Mouse (Mus musculus) lung, adult 2 months (tissue): Measurements from ENCODE around the gene Prnd. TPM values are rescaled to one million over a fixed set of nuclear protein-coding genes. Genes with fewer than 3 reads are reported as not detected.

Experiments used
- DNase-seq: peaks from one replicate; pipeline ENCODE4 v3.0.0; 2022
- H3K4me1 ChIP-seq: fragments of 200-500 bp; 2 replicates; pipeline ENCODE4 v1.6.1; 2011; ENCODE audit warnings: low read length; ENCODE audit not compliant: control insufficient read depth, insufficient read depth
- H3K4me3 ChIP-seq: fragments of 200-500 bp; replicated peaks from 2 replicates; pipeline ENCODE3; 2011; ENCODE audit warnings: low read depth, mild to moderate bottlenecking, control low read depth, low read length; ENCODE audit errors: extremely low read depth
- CTCF ChIP-seq: fragments of 200-500 bp; IDR thresholded peaks from 2 replicates; pipeline ENCODE4 v1.5.1; 2011; ENCODE audit warnings: mild to moderate bottlenecking, low read length, control low read depth; ENCODE audit not compliant: insufficient read depth
- POLR2A ChIP-seq: fragments of 200-500 bp; IDR thresholded peaks from 2 replicates; pipeline ENCODE4 v1.6.1; 2011; ENCODE audit warnings: low read depth, mild to moderate bottlenecking, control low read depth, low read length, borderline replicate concordance; ENCODE audit errors: extremely low read depth
- WGBS: fragments of 180-500 bp; shearing (Covaris S2); methylation state at CpG from one replicate; pipeline ENCODE4 v1.1.7; 2018; 5-methylcytosine and 5-hydroxymethylcytosine counted together
- polyA plus RNA-seq: library from polyadenylated mRNA; depleted of rRNA; stranded (reverse); fragments of >200 nt; gene quantifications from 2 replicates; pipeline ENCODE4 v1.2.3, GENCODE M21; 2012

The Prnd gene
- polyA plus RNA-seq, 1 experiment: 0.95 TPM

GRCm38 (mm10) chr2:131957731-131958222 is 7.1 kb downstream of the Prnd start:
- Histone ChIP-seq H3K4me3 (no peak overlapping the region), H3K4me1 (0 out of 2 replicates have a peak, but pooled peaks cover 2% of the 10 kb centered on the region)
- 28% methylated on average over 9 of the region's 9 CpGs for WGBS
- TF ChIP-seq POLR2A (no peak), CTCF (no peak)
- DNase-seq: no peak

- 38% methylated on average over 2 of the region's 2 CpGs for WGBS
- no peak for DNase-seq
- TF ChIP-seq CTCF: no peak
- no peak for TF ChIP-seq POLR2A
- no peak overlapping the region for H3K4me3 ChIP-seq
- no peaks in the 10 kb centered on the region for H3K4me1 ChIP-seq
These were observed 11.0 kb downstream of the Prnd start for GRCm38 (mm10) chr2:131961671-131962070.

GRCm38 (mm10) chr2:131970597-131970996 is 19.9 kb downstream of the Prnd start:
- Histone ChIP-seq H3K4me1 (no peaks in the 10 kb centered on the region), H3K4me3 (no peak overlapping the region)
- no peak for TF ChIP-seq POLR2A
- TF ChIP-seq CTCF: no peak
- WGBS: 86% methylated on average over 2 of the region's 2 CpGs
- no peak for DNase-seq

GRCm38 (mm10) chr2:131971098-131971497 is 20.4 kb downstream of the Prnd start:
- Histone ChIP-seq H3K4me1 (no peaks in the 10 kb centered on the region), H3K4me3 (no peak overlapping the region)
- no peak for DNase-seq
- 71% methylated on average over 4 of the region's 4 CpGs for WGBS
- TF ChIP-seq CTCF (no peak), POLR2A (no peak)

GRCm38 (mm10) chr2:131976663-131977062 is 26.0 kb downstream of the Prnd start:
- H3K4me1 ChIP-seq: no peaks in the 10 kb centered on the region
- TF ChIP-seq POLR2A (no peak), CTCF (no peak)
- peak; percentile 1 for DNase-seq
- no peak overlapping the region for H3K4me3 ChIP-seq
- WGBS: 73% methylated on average over 3 of the region's 3 CpGs

DNA sequence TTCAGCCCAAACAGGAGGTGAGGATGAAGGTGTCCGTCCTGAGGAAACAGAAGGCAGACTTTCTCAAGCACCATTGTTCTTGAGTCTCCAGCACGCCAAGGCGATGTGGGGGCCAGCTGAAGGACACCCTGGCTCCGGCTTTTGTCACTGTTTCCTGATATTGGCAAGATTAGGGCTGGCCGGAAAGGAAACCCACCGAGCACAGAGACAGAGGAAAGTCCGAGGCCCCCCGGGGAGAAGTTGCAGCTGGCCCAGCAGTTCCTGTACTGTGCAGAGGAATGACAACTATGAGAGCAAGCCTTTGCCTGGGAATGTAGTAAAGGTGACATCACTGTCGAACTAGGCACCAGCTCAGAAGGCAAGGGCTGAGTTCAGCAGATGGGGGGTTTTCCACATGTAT is 30.2 kb downstream of the Prnd start:
- WGBS: 26% methylated on average over 9 of the region's 9 CpGs
- TF ChIP-seq POLR2A: no peak
- TF ChIP-seq CTCF: no peak
- peak; percentile 5 for DNase-seq
- Histone ChIP-seq H3K4me3 (no peak overlapping the region), H3K4me1 (no peaks in the 10 kb centered on the region)

DNA sequence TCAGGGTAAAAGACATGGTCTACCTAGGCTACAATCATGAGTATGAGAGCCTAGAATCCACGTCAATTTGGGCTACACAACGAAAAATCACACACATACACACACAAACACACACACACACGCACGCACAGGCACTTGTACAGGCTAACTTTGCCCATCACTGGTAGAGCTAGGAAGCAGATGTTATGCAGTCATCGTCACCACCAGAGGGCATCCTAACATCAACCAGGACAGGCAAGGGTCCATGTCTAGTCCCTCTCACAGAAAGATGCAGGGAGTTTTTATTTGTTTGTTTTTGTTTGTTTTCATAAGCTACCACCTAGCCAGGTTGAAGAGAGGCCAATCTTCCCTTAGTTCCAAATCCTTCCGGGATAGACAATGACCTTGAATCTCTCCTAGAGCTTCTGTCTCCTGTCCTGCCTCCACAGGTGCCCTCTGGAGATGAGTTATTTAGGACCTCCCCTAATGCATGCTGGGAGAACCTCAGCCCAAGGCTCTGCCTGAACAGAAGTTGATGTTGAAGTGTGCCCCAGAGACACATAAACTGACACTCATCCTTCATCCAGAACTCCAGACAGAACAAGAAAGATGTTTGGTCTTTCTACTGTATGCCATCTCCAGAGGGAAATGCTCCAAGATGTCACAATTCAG is 32.0 kb downstream of the Prnd start:
- no peaks in the 10 kb centered on the region for H3K4me1 ChIP-seq
- DNase-seq: peak; percentile 45
- H3K4me3 ChIP-seq: no peak overlapping the region
- 14% methylated on average over 6 of the region's 6 CpGs for WGBS
- TF ChIP-seq CTCF (peak; percentile 95), POLR2A (no peak)

DNA sequence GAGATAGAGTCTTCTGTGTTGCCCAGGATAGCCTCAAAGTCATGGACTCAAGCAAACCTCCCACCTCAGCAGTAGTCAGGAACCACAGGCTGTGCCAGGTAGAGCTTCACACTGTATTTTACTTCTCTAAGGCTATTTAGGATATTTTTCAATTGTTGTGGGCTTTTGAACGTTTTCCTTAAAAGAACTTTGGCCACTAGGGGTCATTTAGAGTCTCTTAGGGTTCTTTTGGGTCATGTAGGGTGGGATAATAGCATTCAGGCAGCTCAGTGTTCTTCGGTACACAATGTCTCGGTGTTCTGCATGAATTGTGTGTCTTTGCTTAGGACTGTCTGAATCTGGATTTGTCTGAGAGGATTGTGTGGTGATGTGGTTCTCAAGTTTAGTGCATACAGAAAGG is 37.3 kb downstream of the Prnd start:
- peaks cover 3% of the 10 kb centered on the region; the same call in 1 of the 2 replicates for H3K4me1 ChIP-seq
- TF ChIP-seq CTCF (no peak), POLR2A (no peak)
- H3K4me3 ChIP-seq: no peak overlapping the region
- 37% methylated on average over 3 of the region's 3 CpGs for WGBS
- DNase-seq: peak; percentile 2

- peak; percentile 1 for DNase-seq
- peaks cover 6% of the 10 kb centered on the region; the same call in 1 of the 2 replicates for H3K4me1 ChIP-seq
- no peak overlapping the region for H3K4me3 ChIP-seq
- TF ChIP-seq CTCF (no peak), POLR2A (no peak)
- 73% methylated on average over 2 of the region's 2 CpGs for WGBS
These were observed 37.9 kb downstream of the Prnd start for GRCm38 (mm10) chr2:131988550-131988949.

DNA sequence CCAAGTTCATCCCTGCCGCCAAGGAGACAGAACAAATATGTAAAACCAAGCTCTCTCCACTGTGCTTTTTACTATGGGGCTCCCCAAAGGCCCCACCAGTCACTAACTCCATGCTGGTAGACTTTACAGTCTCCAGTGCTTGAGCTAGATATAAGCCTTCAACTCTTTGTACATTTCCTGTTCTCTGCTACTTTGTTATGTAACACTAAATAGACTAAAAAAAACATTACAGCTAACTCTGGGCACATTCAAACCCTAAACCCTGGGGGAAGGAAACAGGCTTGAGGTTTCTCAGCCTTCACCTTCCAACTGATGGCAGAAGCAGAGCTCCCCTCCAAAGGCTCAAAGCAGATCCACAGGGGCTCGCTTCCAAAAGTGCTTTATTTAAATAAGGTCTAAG is 41.8 kb downstream of the Prnd start:
- Histone ChIP-seq H3K4me3 (no peak overlapping the region), H3K4me1 (peaks cover 6% of the 10 kb centered on the region; the same call in 1 of the 2 replicates)
- TF ChIP-seq POLR2A: no peak
- DNase-seq: no peak
- 79% methylated on average over 2 of the region's 2 CpGs for WGBS
